Mouse (Mus musculus) embryo, embryonic 10.5 days (tissue): Measurements from ENCODE around the gene Dcbld2.

ENCODE experiments used
- DNase-seq: peaks from one replicate; pipeline ENCODE4 v3.0.0-alpha.2; 2015; ENCODE audit warnings: low spot score

The Dcbld2 gene

DNA sequence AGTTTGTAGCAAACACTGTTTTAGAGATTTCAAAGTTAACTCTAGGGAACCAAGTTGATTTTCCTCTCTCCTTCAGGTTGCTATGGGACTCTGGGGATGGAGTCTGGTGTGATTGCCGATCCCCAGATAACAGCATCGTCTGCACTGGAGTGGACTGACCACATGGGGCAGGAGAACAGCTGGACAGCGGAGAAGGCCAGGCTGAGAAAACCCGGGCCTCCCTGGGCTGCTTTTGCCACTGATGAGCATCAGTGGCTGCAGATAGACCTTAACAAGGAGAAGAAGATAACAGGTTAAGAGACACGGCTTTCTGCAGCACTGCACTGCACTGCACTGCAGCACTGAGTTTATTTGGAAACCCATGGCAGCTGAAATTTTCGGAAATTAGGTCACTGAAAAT, 42.4 kb downstream of the Dcbld2 start:
- no peak for DNase-seq

DNA sequence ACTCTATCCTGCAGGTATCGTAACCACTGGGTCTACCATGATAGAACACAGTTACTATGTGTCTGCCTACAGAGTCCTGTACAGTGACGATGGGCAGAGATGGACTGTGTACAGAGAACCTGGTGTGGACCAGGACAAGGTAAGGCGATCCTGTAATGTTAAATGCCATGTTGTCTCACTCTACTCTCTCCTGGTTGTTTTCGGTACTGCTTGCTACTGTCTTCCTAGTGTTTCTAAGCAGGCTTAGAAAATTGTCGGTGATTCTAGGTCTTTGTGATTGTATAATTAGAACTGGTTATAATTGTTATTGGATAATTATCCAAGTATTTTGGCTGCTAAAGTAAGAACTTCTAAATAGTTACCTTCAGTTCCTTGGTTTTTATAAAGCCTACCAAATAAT, 43.4 kb downstream of the Dcbld2 start:
- no peak for DNase-seq

DNA sequence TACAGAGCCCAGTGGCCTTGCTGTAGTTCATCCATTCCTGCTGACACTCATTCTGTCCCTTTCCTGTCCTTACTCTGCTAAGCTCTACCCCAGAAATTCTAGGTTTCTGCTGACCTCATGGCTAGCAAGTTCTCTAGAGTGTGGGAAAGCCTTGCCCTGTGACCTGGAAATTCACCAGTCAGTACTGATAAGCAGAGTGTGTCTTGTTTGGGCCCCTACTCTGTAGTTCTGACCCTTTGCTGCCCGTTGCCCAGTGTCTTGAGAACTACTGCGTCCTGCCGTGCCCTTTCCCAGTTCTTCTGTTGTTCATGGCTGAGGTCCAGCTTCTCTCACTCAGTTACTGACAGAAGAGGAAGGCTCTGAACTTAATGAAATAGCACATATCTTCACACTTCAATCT, 44.9 kb downstream of the Dcbld2 start:
- no peak for DNase-seq

DNA sequence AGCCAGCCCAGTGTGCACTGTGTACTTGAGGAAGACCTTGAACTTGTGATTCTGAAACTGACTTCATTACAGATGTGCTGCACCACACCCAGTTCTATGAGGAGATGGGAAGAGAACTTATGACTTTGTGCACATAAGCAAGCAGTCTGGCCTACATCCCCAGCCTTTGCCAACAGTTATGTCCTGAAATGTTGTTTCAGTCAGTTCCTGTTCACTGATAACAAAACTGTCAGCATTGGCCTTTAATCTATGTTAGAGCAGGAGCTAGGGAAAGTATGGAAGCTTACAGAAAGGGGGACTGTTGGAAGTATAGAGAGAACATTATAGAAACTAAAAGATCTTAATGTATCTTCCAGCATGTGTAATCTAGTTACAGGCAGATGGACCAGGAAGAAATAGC, 45.6 kb downstream of the Dcbld2 start:
- DNase-seq, result no peak

DNA sequence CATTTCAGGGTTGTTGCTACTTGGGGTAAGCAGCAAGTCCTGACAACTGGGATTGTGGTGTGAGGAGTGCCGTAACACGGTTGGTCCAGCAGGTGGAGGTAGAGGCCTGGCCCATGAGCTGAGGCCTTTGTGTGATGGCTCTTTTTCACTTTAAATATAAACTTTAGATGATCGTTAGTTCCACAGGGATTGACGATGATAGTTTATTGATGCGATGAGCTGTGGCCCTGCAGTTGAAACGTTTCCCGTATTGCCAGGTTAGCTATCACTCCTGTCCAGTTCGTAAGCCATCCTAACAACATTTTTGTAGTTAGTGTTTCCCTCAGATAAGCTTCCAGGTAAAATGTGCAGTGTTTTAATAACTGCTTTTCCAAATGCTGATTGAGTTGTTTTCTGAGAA, 46.4 kb downstream of the Dcbld2 start:
- DNase-seq, result peak; percentile 75

DNA sequence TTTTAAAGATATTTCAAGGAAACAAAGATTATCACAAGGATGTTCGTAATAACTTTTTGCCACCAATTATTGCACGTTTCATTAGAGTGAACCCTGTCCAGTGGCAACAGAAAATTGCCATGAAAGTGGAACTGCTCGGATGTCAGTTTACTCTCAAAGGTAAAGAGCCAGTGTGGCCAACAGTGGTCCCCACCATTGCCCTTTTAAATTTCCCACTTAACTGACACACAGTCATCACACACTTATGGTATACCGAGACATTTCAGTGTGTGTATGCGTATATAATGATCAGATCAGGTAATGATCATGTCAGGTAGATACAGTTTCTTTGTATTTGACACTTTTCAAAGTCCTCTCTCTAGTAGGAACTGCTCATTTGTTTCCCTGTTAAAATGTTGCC, 46.9 kb downstream of the Dcbld2 start:
- DNase-seq, result no peak

DNA sequence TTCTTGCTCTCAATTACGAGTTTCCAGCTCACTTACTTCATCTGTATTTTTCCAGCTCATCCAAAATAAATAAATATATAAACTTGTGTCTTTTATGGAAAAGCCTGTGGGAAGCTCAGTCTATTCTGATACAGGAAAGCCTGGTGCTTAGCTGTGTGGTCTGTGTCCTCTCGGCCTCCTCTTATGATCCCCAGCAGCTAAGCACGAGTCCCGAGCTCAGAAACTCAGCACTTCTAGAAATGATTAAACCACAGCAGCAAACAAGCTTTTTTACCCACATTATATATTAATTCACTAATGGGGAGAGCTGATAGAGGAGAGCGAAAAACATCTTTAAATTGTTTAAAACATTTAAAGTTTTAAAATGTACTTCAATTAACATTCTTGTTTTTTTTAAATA, 48.2 kb downstream of the Dcbld2 start:
- DNase-seq, result no peak

DNA sequence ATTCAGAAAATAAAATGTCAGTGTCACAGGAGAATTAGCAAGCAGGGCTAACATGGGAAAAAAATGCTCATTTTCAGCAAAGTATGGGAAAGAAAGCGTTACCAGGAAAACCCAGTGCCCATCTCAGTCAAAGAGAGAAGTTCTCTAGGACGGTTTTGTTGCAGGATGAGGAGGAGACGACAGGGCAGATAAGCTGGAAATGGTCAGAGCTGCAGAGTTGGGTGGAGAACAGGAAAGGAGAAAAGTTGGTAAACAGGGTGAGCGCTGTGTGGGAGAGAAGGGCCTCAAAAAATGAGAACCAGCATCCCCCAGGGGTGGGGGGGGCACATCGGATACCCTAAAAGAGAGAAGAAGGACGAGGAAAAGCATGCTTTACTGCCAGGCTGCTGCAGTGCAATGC, 48.7 kb downstream of the Dcbld2 start:
- no peak for DNase-seq

DNA sequence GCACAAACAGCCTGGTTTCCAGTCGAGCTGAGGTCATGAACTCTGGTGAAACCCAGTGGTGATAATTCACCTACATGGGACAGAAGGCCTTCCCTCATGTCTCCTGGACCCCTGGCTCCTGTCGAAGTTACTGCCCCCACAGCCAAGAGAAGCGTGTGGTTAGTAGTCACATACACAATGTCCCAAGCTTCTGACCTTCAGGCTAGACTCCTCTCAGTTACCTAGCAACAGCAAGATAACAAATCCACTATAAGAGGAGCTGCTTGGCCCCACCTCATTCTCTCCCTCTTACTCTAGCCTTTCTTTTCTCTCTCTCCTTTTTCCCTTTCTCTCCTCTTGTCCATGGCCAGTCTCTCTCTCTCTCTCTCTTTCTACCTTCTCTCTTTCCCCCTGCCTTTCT, 51.7 kb downstream of the Dcbld2 start:
- DNase-seq, result peak; percentile 17

DNA sequence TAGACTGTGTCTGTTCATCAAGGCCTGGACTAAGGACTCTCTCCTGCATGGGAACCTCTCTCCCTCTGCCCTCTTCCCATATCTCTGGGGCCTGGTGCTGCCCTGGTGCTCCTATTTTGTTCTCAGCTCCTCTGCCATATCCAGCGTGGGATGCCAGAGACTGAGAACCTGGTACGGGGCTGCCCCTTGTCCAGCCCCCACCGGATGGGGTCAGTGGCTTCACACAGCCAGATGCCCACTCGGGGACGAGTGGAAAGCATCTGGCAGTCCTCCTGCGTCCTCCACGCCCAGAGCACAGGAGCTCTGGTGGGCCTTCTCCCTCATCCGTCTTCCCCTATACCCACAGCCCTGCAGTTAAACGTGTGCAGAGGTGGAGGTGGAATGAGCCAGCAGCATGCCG, 52.1 kb downstream of the Dcbld2 start:
- DNase-seq, result no peak

DNA sequence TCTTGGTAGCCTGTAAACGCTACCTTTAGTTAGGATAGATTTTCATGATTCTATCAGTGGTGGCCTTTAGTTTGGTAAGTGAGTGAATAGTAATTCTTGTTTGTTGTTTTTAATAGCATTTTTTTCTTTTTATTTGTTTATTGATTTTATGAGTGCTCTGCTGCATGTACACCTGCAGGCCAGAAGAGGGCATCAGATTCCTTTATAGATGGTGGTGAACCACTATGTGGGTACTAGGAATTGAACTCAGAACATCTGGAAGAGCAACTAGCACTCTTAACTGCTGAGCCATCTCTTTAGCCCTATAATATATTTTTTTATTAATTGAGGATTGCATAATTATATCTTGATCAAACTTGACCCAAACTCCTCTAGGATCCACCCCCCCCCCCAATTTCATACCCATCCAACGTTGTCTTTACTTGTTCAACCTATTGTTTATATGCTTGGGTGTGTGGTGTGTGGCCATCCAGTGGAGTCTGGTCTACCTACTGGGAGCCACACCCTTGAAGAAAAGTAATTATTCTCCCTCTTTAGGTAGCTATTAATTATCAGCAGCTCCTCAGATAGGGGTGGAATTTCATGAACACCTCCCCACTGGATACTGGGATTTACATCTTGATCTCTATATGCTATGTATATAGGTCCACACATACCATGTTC, 53.7 kb downstream of the Dcbld2 start:
- peak; percentile 24 for DNase-seq

DNA sequence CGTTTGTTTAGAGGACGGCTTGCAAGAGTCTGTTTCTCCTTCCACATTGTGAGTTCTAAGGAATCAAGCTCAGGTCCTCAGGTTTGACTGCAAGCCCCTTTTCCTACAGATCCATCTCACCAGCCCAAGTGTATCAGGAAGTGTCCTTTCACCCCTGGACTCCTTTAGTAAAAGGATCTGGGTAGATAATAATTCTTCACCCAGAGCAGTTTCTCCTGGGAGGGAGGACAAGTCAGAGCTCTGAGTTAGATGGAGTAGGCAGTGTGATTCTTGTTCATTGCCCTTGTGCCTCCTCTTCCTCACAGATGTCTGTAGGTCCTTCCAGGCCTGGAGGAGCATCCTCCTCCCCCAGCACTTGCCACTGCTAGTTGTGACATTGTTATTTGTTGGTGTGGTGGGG, 54.3 kb downstream of the Dcbld2 start:
- DNase-seq, result no peak

DNA sequence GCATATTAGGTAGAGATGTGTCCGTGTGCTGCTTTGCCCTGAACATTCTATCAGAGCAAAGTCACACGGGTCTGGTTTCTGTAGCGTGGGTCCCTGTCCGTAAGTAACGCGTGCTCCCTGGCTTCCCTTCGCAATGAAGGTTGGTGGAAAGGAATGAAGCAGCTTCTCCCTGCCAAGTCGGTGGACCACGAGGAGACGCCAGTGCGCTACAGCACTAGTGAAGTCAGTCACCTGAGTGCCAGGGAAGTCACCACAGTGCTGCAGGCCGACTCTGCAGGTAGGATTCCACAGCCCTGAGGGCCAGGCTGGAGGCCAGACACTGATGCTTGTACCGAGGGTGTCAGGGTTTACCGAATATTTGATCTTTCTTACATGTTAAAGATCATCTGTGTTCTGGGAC, 55.8 kb downstream of the Dcbld2 start:
- no peak for DNase-seq

DNA sequence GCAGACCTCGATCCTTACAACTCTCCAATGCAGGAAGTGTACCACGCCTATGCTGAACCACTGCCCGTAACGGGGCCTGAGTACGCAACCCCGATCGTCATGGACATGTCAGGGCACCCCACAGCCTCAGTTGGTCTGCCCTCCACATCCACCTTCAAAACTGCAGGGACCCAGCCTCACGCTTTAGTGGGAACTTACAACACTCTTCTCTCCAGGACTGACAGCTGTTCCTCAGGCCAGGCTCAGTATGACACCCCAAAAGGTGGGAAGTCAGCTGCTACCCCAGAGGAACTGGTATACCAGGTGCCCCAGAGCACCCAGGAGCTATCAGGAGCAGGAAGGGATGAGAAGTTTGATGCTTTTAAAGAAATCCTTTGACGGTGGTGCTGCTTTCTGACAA, 57.2 kb downstream of the Dcbld2 start:
- no peak for DNase-seq

DNA sequence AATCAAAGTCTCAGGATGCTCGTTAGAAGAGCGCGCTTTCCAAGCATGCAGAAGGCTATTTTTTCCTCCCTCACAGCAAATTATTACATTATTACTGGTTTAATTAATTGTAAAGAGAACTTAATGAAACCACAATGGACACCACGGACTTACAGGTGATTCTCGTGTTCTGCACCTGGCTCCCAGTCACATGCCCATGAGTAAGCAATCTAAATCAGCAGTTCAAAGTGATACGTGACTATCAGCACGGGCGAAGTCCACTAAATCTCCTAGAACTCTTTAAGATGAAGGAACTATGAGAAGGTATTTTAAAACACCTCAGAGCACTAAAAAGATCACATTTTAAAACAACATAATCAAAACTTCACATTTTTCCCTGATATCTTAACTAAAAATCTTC, 61.8 kb downstream of the Dcbld2 start:
- no peak for DNase-seq

DNA sequence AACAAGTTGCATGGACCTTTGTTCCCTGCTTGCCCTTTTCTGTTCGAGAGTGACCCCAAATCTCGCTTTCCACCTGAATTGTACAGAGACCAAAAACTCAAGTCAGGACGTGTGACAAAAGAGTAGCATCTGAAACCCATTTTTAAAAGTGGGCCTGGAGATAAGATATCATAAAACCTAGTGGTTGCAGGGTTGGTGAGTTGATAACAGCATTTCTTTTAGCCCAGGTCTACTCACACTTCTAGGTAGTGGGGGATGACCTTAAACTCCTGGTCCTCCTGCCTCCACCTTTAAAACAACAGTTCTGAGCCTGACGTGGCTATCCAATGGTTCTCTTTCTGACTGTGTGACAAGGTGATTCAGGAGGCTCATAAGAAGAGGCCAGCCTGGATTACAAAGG, 62.6 kb downstream of the Dcbld2 start:
- no peak for DNase-seq

DNA sequence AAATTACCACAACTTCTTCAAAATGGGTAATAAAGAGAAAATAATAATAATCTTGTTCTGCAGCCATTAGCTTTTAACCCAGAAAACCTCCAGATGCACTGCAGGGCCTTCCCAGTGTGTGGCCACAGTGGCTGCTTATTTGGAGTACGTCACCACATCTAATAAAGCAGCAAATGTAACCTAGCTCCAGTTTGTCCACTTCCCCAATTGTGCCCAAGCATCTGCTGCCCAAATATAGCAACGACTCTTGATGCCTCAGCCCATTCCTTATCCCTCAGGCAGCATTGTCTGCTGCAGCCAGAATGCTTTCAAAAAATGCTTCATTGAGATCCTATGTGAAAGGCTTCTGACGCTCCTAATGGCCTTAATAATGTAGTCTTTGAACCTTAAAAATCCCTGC, 66.6 kb downstream of the Dcbld2 start:
- no peak for DNase-seq

DNA sequence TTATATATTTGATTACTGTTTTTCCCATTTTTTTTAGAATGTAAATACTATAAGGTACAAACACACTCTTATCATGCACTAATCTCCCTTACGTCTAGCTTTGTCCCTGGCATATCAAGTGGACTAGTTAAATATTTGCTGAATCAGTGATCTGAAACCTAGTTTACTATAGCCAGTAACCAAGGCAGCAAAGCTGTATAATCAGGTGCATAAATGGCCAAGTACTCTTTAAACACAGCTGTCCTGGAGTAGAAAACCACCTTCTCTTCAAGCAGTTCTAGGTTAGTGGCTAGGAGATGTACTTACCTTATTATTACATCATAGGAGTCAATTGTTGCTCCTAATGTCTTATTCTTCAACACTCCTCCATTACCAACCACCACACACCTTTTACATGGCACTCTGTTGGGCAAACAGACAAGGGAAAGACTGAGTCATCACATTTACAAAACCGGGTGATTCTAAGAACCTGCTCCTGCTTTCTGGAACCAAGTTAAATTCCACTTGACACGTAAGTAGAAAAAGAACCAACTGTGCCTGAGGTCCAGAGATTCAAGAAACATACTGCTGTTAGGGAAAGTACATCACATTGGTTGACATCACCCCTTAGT, 67.4 kb downstream of the Dcbld2 start:
- no peak for DNase-seq

DNA sequence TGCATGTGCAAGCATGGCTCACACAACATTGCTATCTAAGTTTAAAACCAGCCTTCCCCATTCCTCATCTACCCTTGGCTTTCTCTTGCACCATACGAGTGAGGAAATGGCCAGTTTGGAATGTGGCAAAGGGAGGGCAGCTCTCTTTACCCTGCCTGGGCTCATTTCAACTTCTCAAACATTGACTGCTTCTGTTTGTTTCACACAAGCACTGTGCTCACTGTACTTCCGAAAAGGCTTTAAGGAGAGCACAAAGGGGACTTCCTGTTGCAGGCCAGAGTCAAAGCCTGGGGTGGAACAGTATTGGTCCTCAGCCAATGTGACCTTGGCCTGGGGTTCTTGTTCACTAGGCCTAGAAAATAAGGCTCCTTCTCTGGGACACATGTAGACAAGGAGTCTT, 68.1 kb downstream of the Dcbld2 start:
- DNase-seq, result no peak

DNA sequence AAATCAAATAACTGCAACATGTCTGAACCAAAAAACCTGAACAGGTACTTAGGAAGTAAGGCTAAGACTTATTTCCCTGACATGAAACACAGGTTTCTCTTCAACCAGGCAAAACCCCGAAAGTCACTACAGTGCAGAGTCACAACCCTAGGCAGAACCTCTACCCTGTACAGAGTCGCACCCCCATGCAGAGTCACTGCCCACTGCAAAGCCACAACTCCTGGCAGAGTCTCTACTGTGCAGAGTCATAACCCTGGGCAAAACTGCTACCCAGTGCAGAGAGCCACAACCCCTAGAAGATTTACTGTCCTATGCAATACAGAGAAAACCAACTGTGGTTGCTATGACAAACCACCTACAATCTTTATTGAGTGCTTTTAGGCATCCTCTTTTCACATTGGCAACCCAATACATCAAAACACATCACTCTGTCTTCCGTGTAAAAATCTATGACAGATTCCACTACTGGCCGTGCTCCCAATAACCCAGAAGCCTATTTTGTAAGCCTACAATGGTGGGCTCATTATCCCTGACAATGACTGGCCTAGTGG, 71.7 kb downstream of the Dcbld2 start:
- DNase-seq, result no peak

DNA sequence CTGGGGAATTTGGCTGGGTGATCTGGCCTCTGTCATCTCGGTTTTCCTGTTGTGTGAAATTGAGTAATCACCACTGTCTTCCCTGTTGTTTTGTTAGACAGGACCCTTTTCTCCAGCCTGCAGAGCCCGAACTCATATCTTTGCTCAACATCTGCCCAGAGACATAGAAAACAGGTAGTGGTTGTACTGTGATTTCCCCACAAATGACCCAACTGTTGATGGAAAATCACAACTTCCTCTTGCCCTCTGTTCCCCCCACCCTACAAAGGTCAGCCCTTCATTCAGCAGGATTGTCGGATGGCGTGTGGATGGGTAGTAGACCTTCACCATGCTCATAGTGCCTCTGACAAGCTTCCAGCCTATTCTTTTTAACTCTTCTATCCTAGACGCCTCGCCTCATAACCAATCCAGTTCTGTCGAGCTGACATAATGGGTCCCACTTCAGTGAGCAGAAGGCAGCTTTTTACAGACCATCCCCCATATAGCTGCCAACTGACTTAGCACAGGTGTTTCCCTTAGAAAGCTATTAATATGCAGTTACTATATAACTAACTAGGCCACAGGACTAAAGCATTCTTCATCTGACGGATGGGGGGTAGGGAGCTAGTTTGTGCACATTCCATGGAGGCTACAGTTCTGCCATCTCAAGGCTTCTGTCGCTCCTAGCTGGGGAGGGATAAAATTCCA, 73.1 kb downstream of the Dcbld2 start:
- no peak for DNase-seq

DNA sequence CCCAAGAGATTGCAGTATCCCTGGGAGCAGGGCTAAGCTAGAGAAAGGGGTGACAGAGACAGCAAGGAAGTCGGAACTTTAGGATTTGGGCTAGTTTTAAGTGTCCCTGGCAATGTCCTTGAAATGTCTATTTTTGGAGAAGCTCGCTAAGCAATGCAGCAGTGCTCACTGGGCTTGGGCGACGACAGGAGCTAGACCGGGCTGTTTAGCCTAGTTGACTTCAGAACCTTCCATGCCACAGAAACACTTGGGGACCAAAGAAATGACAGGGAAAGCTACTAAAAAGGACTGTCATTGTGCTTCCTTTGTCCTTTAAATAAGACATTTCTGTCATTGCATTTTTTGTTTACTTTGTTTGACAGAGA, 73.6 kb downstream of the Dcbld2 start:
- DNase-seq, result no peak

DNA sequence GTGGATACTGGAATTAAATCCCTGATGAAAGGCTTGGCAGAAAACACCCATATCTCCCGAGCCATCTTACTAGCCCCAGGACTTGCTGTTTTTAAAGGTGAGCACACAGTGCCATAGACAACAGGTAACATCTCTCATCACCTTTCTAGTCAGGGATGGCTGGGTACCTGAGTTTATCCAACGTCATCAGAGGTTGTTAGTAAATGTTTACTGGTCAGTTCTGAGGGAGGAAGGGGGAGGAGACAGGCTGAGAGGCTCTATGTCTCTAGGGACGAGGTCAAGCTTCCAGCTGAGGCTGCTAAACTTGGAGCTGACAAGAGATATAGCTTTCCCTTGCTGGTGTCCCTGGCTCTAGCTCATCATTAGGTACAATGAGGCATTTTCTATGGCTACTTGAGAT, 74.1 kb downstream of the Dcbld2 start:
- DNase-seq, result no peak

DNA sequence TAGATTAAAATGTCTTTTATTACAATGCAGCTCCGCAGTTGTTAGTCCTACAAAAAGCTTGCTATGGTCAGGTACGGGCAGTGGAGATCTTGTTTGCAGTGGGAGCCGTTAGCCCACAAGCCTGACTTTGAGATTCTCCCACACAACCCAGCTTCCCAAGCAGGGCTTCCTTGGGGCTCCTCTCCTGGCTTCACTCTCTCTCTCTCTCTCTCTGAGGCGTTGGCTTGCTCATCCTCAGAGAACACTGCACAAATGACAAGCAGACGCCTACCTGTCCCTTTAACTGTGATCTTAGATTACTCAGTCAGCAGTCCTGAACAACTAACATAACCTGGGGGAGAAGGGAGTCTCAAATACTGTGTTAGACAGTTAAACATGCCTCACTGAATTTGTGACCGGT, 79.6 kb downstream of the Dcbld2 start:
- DNase-seq, result no peak
